Mouse (Mus musculus) limb, embryonic 13.5 days (tissue): ENCODE measurements around the gene Srrm4. TPM values are rescaled to one million over a fixed set of nuclear protein-coding genes. Genes with fewer than 3 reads are reported as not detected.

ENCODE experiments used
- ATAC-seq: fragments of 200-750 bp; cut with Nextera tagmentation; 2 replicates; pipeline ENCODE4 v1.8.0; 2017; ENCODE audit warnings: low read depth, moderate number of reproducible peaks, moderate TSS enrichment; ENCODE audit not compliant: low FRiP score
- H3K27ac ChIP-seq: fragments of 300-500 bp; sonication (generic); 2 replicates; pipeline ENCODE4 v1.5.1; 2015; ENCODE audit warnings: inconsistent platforms, mild to moderate bottlenecking, moderate library complexity
- H3K27me3 ChIP-seq: fragments of 300-500 bp; sonication (generic); 2 replicates; pipeline ENCODE4 v1.6.1; 2015; ENCODE audit warnings: mild to moderate bottlenecking, inconsistent platforms
- H3K36me3 ChIP-seq: fragments of 300-500 bp; sonication (generic); 2 replicates; pipeline ENCODE4 v1.6.1; 2015; ENCODE audit warnings: inconsistent platforms, mild to moderate bottlenecking, moderate library complexity
- H3K4me1 ChIP-seq: fragments of 300-500 bp; sonication (generic); 2 replicates; pipeline ENCODE4 v1.6.1; 2015; ENCODE audit warnings: inconsistent platforms
- H3K4me2 ChIP-seq: fragments of 300-500 bp; sonication (generic); replicated peaks from 2 replicates; pipeline ENCODE4 v1.6.1; 2015; ENCODE audit warnings: inconsistent platforms, mild to moderate bottlenecking, moderate library complexity
- H3K4me3 ChIP-seq: fragments of 300-500 bp; sonication (generic); 2 replicates; pipeline ENCODE4 v1.5.1; 2015; ENCODE audit warnings: moderate library complexity, mild to moderate bottlenecking, inconsistent platforms
- H3K9ac ChIP-seq: fragments of 300-500 bp; sonication (generic); 2 replicates; pipeline ENCODE4 v1.6.1; 2015; ENCODE audit warnings: mild to moderate bottlenecking, inconsistent platforms
- H3K9me3 ChIP-seq: fragments of 300-500 bp; sonication (generic); 2 replicates; pipeline ENCODE4 v1.6.1; 2016; ENCODE audit warnings: inconsistent platforms
- WGBS: fragments of 180-500 bp; shearing (Covaris S2); methylation state at CpG from one replicate; pipeline ENCODE4 v1.1.7; 2015; 5-methylcytosine and 5-hydroxymethylcytosine counted together
- polyA plus RNA-seq: library from polyadenylated mRNA; unstranded; fragments of >200 nt; fragmentation: Nextera tagmentation; extraction: Ambion mirVana; gene quantifications from 2 replicates; pipeline ENCODE4 v1.2.1, GENCODE M21; 2015

Gene Srrm4
- polyA plus RNA-seq, 1 experiment from 2014 or later, result 0.25 TPM

GRCm38 (mm10) chr5:116485069-116485468 lies 106.5 kb downstream of the Srrm4 start:
- Histone ChIP-seq H3K4me1 (peaks cover 10% of the 10 kb centered on the region; the same call in 1 of the 2 replicates), H3K4me2 (no peak overlapping the region), H3K4me3 (no peak overlapping the region), H3K36me3 (no peaks in the 10 kb centered on the region), H3K9ac (no peak overlapping the region), H3K27me3 (0 out of 2 replicates have a peak, but pooled peaks cover 6% of the 10 kb centered on the region), H3K27ac (no peak overlapping the region), H3K9me3 (no peaks in the 10 kb centered on the region)
- WGBS, result 20% methylated on average over 5 of the region's 5 CpGs
- ATAC-seq, result peak; percentile 59; the same call in 1 of the 2 replicates

- Histone ChIP-seq H3K27ac (no peak overlapping the region), H3K36me3 (no peaks in the 10 kb centered on the region), H3K9ac (no peak overlapping the region), H3K27me3 (0 out of 2 replicates have a peak, but pooled peaks cover 6% of the 10 kb centered on the region), H3K4me3 (no peak overlapping the region), H3K4me2 (no peak overlapping the region), H3K9me3 (no peaks in the 10 kb centered on the region), H3K4me1 (peaks cover 10% of the 10 kb centered on the region; the same call in 1 of the 2 replicates)
- 93% methylated on average over 9 of the region's 9 CpGs for WGBS
- no peak for ATAC-seq
These were observed 107.4 kb downstream of the Srrm4 start for GRCm38 (mm10) chr5:116484236-116484635.

GRCm38 (mm10) chr5:116478607-116479371 lies 112.8 kb downstream of the Srrm4 start:
- Histone ChIP-seq H3K36me3 (no peaks in the 10 kb centered on the region), H3K27ac (no peak overlapping the region), H3K9me3 (no peaks in the 10 kb centered on the region), H3K4me1 (peaks cover 4% of the 10 kb centered on the region; the same call in 1 of the 2 replicates), H3K4me3 (no peak overlapping the region), H3K4me2 (no peak overlapping the region), H3K27me3 (0 out of 2 replicates have a peak, but pooled peaks cover 7% of the 10 kb centered on the region), H3K9ac (no peak overlapping the region)
- WGBS, result 86% methylated on average over 18 of the region's 18 CpGs
- no peak for ATAC-seq

- H3K4me1 ChIP-seq, result peaks cover 4% of the 10 kb centered on the region; the same call in 1 of the 2 replicates
- H3K4me2 ChIP-seq, result no peak overlapping the region
- no peak overlapping the region for H3K4me3 ChIP-seq
- 10% methylated on average over 15 of the region's 15 CpGs for WGBS
- H3K36me3 ChIP-seq, result no peaks in the 10 kb centered on the region
- H3K9me3 ChIP-seq, result no peaks in the 10 kb centered on the region
- H3K27me3 ChIP-seq, result peaks cover 7% of the 10 kb centered on the region; the same call in 1 of the 2 replicates
- H3K9ac ChIP-seq, result no peak overlapping the region
- no peak overlapping the region for H3K27ac ChIP-seq
- ATAC-seq, result no peak
These were observed 115.6 kb downstream of the Srrm4 start for GRCm38 (mm10) chr5:116476006-116476405.

GRCm38 (mm10) chr5:116461354-116462042 lies 130.1 kb downstream of the Srrm4 start:
- H3K27me3 ChIP-seq, result 0 out of 2 replicates have a peak, but pooled peaks cover 2% of the 10 kb centered on the region
- peaks cover 18% of the 10 kb centered on the region for H3K9me3 ChIP-seq
- H3K9ac ChIP-seq, result no peak overlapping the region
- peak overlapping the region; percentile 28; the same call in 1 of the 2 replicates for H3K27ac ChIP-seq
- H3K4me2 ChIP-seq, result peak overlapping the region; percentile 7; the same call in 1 of the 2 replicates
- peak; percentile 81 for ATAC-seq
- peaks cover 14% of the 10 kb centered on the region for H3K4me1 ChIP-seq
- H3K36me3 ChIP-seq, result no peaks in the 10 kb centered on the region
- H3K4me3 ChIP-seq, result no peak overlapping the region
- WGBS, result 19% methylated on average over 11 of the region's 11 CpGs

- Histone ChIP-seq H3K4me1 (peaks cover 14% of the 10 kb centered on the region), H3K9ac (no peak overlapping the region), H3K27ac (no peak overlapping the region), H3K27me3 (0 out of 2 replicates have a peak, but pooled peaks cover 5% of the 10 kb centered on the region), H3K9me3 (peaks cover 5% of the 10 kb centered on the region; the same call in 1 of the 2 replicates), H3K36me3 (no peaks in the 10 kb centered on the region), H3K4me2 (no peak overlapping the region), H3K4me3 (no peak overlapping the region)
- 68% methylated on average over 2 of the region's 2 CpGs for WGBS
- ATAC-seq, result no peak
These were observed 131.6 kb downstream of the Srrm4 start for GRCm38 (mm10) chr5:116459970-116460369.

- Histone ChIP-seq H3K9ac (no peak overlapping the region), H3K4me3 (no peak overlapping the region), H3K36me3 (no peaks in the 10 kb centered on the region), H3K27ac (no peak overlapping the region), H3K4me2 (no peak overlapping the region), H3K9me3 (no peaks in the 10 kb centered on the region), H3K4me1 (peaks cover 17% of the 10 kb centered on the region), H3K27me3 (0 out of 2 replicates have a peak, but pooled peaks cover 8% of the 10 kb centered on the region)
- 78% methylated on average over 7 of the region's 7 CpGs for WGBS
- ATAC-seq, result no peak
These were observed 133.8 kb downstream of the Srrm4 start for GRCm38 (mm10) chr5:116457791-116458190.

GRCm38 (mm10) chr5:116456796-116457515 lies 134.7 kb downstream of the Srrm4 start:
- H3K4me2 ChIP-seq, result no peak overlapping the region
- no peak overlapping the region for H3K27ac ChIP-seq
- H3K4me1 ChIP-seq, result peaks cover 17% of the 10 kb centered on the region
- H3K4me3 ChIP-seq, result no peak overlapping the region
- WGBS, result 25% methylated on average over 10 of the region's 10 CpGs
- H3K27me3 ChIP-seq, result 0 out of 2 replicates have a peak, but pooled peaks cover 8% of the 10 kb centered on the region
- no peak overlapping the region for H3K9ac ChIP-seq
- H3K9me3 ChIP-seq, result no peaks in the 10 kb centered on the region
- H3K36me3 ChIP-seq, result no peaks in the 10 kb centered on the region
- no peak for ATAC-seq

- WGBS, result 3% methylated on average over 27 of the region's 27 CpGs
- no peaks in the 10 kb centered on the region for H3K36me3 ChIP-seq
- ATAC-seq, result peak; percentile 36; the same call in 1 of the 2 replicates
- peaks cover 11% of the 10 kb centered on the region; the same call in 1 of the 2 replicates for H3K4me1 ChIP-seq
- no peak overlapping the region for H3K27ac ChIP-seq
- H3K4me2 ChIP-seq, result peak overlapping the region; percentile 65
- 0 out of 2 replicates have a peak, but pooled peaks cover 8% of the 10 kb centered on the region for H3K27me3 ChIP-seq
- peak overlapping the region; percentile 36 for H3K4me3 ChIP-seq
- H3K9ac ChIP-seq, result peak overlapping the region; percentile 61
- H3K9me3 ChIP-seq, result no peaks in the 10 kb centered on the region
These were observed 138.2 kb downstream of the Srrm4 start for GRCm38 (mm10) chr5:116453401-116453851.

GRCm38 (mm10) chr5:116450901-116451300 lies 140.7 kb downstream of the Srrm4 start:
- Histone ChIP-seq H3K9ac (no peak overlapping the region), H3K9me3 (no peaks in the 10 kb centered on the region), H3K36me3 (no peaks in the 10 kb centered on the region), H3K4me2 (no peak overlapping the region), H3K27me3 (peaks cover 19% of the 10 kb centered on the region), H3K27ac (no peak overlapping the region), H3K4me1 (peaks cover 18% of the 10 kb centered on the region), H3K4me3 (no peak overlapping the region)
- 87% methylated on average over 8 of the region's 8 CpGs for WGBS
- no peak for ATAC-seq

GRCm38 (mm10) chr5:116449522-116450225 lies 141.9 kb downstream of the Srrm4 start:
- no peak overlapping the region for H3K4me2 ChIP-seq
- H3K4me1 ChIP-seq, result peaks cover 18% of the 10 kb centered on the region
- no peak overlapping the region for H3K27ac ChIP-seq
- H3K27me3 ChIP-seq, result peaks cover 22% of the 10 kb centered on the region
- H3K4me3 ChIP-seq, result no peak overlapping the region
- 56% methylated on average over 8 of the region's 8 CpGs for WGBS
- no peak overlapping the region for H3K9ac ChIP-seq
- ATAC-seq, result no peak
- H3K36me3 ChIP-seq, result no peaks in the 10 kb centered on the region
- no peaks in the 10 kb centered on the region for H3K9me3 ChIP-seq
